Mouse (Mus musculus): ENCODE data around the gene Mdm2.

DNA sequence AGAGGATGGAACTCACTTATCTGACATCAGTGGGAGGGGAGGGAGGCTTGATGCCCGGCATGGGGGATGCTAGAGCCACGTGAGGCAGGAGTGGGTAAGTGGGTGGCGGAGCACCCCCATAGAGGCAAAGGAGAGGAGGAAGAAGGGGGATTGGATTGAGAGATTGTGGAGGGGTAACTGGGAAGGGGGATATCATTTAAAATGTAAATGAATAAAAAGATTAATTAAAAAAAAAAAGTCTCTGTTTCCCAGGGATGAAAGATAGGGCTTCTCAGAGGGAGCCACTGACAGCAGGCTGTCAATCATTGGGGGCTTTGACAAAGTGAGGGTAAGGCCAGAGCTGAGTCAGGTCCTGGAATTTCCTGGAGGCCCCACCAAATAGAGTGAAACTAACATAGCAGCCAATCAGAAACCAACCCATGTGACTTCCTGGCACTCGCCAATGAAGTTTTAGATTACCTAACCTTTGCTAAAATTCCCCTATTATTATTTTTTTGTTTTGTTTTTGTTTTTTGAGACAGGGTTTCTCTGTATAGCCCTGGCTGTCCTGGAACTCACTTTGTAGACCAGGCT lies 4.5 kb upstream of the Mdm2 start:
- TF ChIP-seq POLR2A (IDR thresholded peaks at IDR 0.05; ENCODE audit: borderline replicate concordance, extremely low read depth, insufficient read depth, insufficient read length, poor library complexity, severe bottlenecking) (no peak), CTCF (IDR thresholded peaks at IDR 0.05; ENCODE audit: borderline replicate concordance, extremely low read depth, insufficient read depth, insufficient read length) (no peak)
